Mouse (Mus musculus) hindbrain, embryonic 14.5 days (tissue): ENCODE measurements around the gene Usp28. TPM values are rescaled to one million over a fixed set of nuclear protein-coding genes. Genes with fewer than 3 reads are reported as not detected.

ENCODE experiments used
- ATAC-seq: fragments of 200-750 bp; cut with Nextera tagmentation; 2 replicates; pipeline ENCODE4 v1.8.0; 2017; ENCODE audit warnings: moderate number of reproducible peaks, mild to moderate bottlenecking, moderate TSS enrichment, moderate library complexity; ENCODE audit not compliant: low FRiP score
- DNase-seq: peaks from one replicate; pipeline ENCODE4 v3.0.0-alpha.2; 2015; ENCODE audit warnings: low spot score
- H3K27ac ChIP-seq: fragments of 300-500 bp; sonication (generic); 2 replicates; pipeline ENCODE4 v1.5.1; 2014; ENCODE audit warnings: mild to moderate bottlenecking, moderate library complexity
- H3K27me3 ChIP-seq: fragments of 300-500 bp; sonication (generic); 2 replicates; pipeline ENCODE4 v1.6.1; 2014; ENCODE audit warnings: mild to moderate bottlenecking, low read length, mixed read lengths; ENCODE audit not compliant: control insufficient read depth, insufficient read depth
- H3K36me3 ChIP-seq: fragments of 300-500 bp; sonication (generic); replicated peaks from 2 replicates; pipeline ENCODE4 v1.6.1; 2014; ENCODE audit not compliant: control insufficient read depth, insufficient read depth
- H3K4me1 ChIP-seq: fragments of 300-500 bp; sonication (generic); replicated peaks from 2 replicates; pipeline ENCODE4 v1.6.1; 2014; ENCODE audit warnings: antibody characterized with exemption, low read length, mixed read lengths; ENCODE audit not compliant: control insufficient read depth, insufficient read depth
- H3K4me2 ChIP-seq: fragments of 300-500 bp; sonication (generic); replicated peaks from 2 replicates; pipeline ENCODE4 v1.6.1; 2014; ENCODE audit warnings: mild to moderate bottlenecking, moderate library complexity
- H3K4me3 ChIP-seq: fragments of 300-500 bp; sonication (generic); replicated peaks from 2 replicates; pipeline ENCODE4 v1.5.1; 2014; ENCODE audit warnings: mild to moderate bottlenecking, low read length
- H3K9ac ChIP-seq: fragments of 300-500 bp; sonication (generic); 2 replicates; pipeline ENCODE4 v1.6.1; 2014
- H3K9me3 ChIP-seq: fragments of 300-500 bp; sonication (generic); 2 replicates; pipeline ENCODE4 v1.6.1; 2016; ENCODE audit warnings: low read length; ENCODE audit not compliant: control insufficient read depth
- WGBS: fragments of 180-500 bp; shearing (Covaris S2); extraction: QIAGEN DNeasy Blood & Tissue Kit; methylation state at CpG from one replicate; pipeline ENCODE4 v1.1.7; 2014; 5-methylcytosine and 5-hydroxymethylcytosine counted together
- polyA plus RNA-seq: library from polyadenylated mRNA; unstranded; fragments of >200 nt; fragmentation: Nextera tagmentation; extraction: Ambion mirVana; gene quantifications from 2 replicates; pipeline ENCODE4 v1.2.1, GENCODE M21; 2014

Gene Usp28
- polyA plus RNA-seq, 1 experiment from 2014 or later = 36.4 TPM

DNA sequence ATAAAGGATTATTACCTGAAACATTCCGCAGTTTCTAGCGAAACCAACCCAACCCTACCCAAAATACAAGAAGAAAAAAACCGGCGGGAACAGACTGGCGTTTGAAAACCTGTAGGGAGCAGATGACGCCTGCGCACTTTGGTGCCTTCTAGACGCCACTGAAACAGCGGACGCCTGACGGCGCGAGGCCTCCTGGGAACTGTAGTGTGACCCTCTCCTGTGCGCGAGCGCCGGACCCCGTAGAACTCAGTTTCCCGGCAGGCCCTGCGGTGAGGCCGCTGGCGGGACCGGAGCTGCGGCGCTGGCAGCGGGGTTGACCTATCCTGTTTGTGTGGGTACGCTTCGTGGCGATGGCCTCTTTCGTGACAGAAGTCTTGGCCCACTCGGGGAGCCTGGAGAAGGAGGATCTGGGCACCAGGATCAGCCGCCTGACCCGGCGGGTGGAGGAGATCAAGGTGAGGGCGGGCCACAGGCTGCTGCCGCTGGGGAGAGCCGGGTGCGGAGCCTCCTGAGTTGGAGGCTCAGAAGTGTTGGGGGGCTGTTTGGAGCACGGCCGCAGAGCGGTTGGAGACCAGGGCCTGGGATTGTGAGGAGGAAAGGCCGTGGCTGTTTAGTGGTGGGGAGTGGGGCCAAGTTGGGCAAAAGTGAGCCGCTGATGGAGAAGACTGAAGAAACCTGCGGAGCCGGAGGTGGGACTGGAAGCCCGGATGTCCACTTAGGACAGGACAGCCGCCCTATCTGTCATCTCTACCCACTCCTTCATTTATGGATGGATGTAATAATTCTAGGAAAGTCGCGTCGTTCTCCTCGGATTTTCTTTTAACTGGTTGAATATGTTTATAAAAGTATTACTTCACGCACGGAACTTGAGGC is 70.4 kb downstream of the Usp28 start, which contains the start of gene Zw10:
Zw10 (plus strand) TSS at position 281 of the 873 bp plus-strand sequence.
- peak within 1 kb of the TSS; percentile 59 for H3K4me2 ChIP-seq
- DNase-seq (peak; percentile 95), ATAC-seq (peak; percentile 99)
- H3K27ac ChIP-seq = no peak within 1 kb of the TSS; the same call in 1 of the 2 replicates
- peaks cover 6% of the 10 kb centered on the region; the same call in 1 of the 2 replicates for H3K4me1 ChIP-seq
- WGBS = under 1% methylated on average over 53 of the region's 53 CpGs
- H3K4me3 ChIP-seq = peak within 1 kb of the TSS; percentile 62
- peaks cover 7% of the 10 kb centered on the region; the same call in 1 of the 2 replicates for H3K36me3 ChIP-seq
- H3K9ac ChIP-seq = peak within 1 kb of the TSS; percentile 77
- H3K27me3 ChIP-seq = no peaks in the 10 kb centered on the region
- no peaks in the 10 kb centered on the region for H3K9me3 ChIP-seq

DNA sequence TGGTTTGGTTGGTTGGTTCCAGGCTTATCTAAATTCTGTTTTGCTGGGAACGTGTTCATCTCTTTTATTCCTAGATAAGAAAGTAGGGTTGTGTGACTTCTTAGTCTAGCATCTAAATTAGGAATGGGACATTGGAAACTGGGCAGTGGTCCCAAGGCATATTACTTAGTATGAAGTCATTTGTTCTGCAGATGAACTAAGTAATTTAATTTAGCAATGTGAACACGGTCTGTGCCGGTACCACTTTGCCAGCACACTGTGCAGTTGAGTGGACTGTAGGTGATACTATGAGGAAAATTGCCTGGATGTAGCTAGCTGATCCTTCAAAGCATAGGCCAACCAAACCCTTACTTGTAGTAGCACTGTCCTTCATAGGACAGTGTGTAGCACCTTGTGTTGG is 91.7 kb downstream of the Usp28 start:
- Histone ChIP-seq H3K36me3 (peaks cover 66% of the 10 kb centered on the region), H3K27me3 (no peaks in the 10 kb centered on the region)
- no peak for ATAC-seq

DNA sequence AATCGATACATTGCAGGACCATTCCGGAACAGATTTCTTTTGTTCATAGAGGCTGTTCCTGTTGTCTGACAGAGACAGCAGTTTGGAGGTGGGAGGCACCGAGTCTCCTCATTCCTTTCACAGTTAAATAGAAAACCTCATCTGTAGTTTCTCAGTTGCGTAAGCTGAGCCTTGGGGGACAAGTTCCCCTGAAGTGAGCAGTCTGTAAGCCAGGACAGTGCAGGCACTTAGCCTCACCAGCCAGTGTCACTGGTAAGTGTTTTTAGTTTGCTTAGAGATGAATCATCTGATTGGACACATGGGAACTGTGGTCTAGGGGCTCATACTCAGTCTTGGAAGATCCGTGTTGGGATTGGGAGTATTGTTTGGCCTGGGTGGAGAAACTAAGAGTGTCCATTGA is 95.9 kb downstream of the Usp28 start, which contains the start of gene Tmprss5:
Tmprss5 (plus strand) TSS at position 154 of the 400 bp plus-strand sequence.
- ATAC-seq = no peak
- H3K9ac ChIP-seq = no peak within 1 kb of the TSS

More for the DNA sequence above, 91.7 kb downstream of the Usp28 start:
- Histone ChIP-seq H3K4me3 (no peak overlapping the region), H3K4me2 (no peak overlapping the region), H3K4me1 (no peaks in the 10 kb centered on the region), H3K9me3 (no peaks in the 10 kb centered on the region), H3K27ac (no peak overlapping the region), H3K9ac (no peak overlapping the region)
- WGBS = 88% methylated on average over 3 of the region's 3 CpGs
- DNase-seq = no peak

DNA sequence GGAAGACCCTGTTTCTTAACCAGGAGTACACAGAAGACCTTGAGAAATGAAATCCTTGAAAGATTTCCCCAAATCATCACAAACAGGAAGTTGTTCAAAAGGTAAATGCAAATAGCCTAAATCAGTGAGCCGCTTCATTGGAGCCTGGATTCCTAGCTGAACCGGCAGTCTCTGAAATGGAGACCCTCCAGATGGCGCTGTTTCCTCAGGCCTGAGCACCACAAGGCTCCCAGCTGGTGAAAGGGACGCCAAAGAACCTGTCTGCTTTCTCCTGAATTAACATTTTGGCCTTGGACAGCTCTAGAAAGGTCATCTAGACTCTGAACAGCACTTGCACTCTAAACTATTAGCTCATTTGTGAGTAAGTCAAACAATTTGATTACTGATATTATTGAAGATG is 96.4 kb downstream of the Usp28 start:
- H3K4me3 ChIP-seq = no peak overlapping the region
- no peaks in the 10 kb centered on the region for H3K4me1 ChIP-seq
- no peak overlapping the region for H3K27ac ChIP-seq
- DNase-seq (peak; percentile 86), ATAC-seq (peak; percentile 31; the same call in 1 of the 2 replicates)
- no peaks in the 10 kb centered on the region for H3K9me3 ChIP-seq
- no peak overlapping the region for H3K9ac ChIP-seq
- no peak overlapping the region for H3K4me2 ChIP-seq
- H3K27me3 ChIP-seq = no peaks in the 10 kb centered on the region
- H3K36me3 ChIP-seq = peaks cover 28% of the 10 kb centered on the region
- WGBS = 2% methylated on average over 4 of the region's 4 CpGs

More for the DNA sequence above, 95.9 kb downstream of the Usp28 start, which contains the start of gene Tmprss5:
- Histone ChIP-seq H3K27me3 (no peaks in the 10 kb centered on the region), H3K4me1 (no peaks in the 10 kb centered on the region), H3K4me2 (no peak within 1 kb of the TSS), H3K9me3 (no peaks in the 10 kb centered on the region), H3K27ac (no peak within 1 kb of the TSS), H3K4me3 (no peak within 1 kb of the TSS), H3K36me3 (peaks cover 28% of the 10 kb centered on the region)
- no peak for DNase-seq
- 45% methylated on average over 5 of the region's 5 CpGs for WGBS

DNA sequence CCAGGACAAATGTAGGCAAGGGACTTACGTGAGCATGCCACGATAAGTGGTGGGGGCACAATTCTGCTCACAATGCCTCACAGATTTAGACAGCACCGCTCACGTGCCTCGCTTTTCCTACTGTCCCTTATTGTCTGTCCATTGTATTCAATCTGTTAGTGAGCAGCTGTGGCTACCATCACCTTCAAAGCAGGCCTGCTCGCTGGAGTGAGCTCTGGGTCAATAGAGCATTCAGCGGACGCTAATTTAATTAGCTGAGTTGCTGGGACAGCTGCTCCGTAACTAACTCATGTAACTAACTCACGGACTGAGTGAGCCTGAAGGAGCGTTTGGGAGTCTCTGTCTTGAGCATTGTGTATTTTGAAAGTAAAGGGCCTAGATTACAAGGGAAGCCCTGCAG is 102.1 kb downstream of the Usp28 start:
- Histone ChIP-seq H3K9ac (no peak overlapping the region), H3K27ac (no peak overlapping the region), H3K9me3 (no peaks in the 10 kb centered on the region), H3K4me1 (no peaks in the 10 kb centered on the region), H3K27me3 (no peaks in the 10 kb centered on the region), H3K4me3 (no peak overlapping the region), H3K36me3 (no peaks in the 10 kb centered on the region), H3K4me2 (no peak overlapping the region)
- WGBS = 18% methylated on average over 11 of the region's 11 CpGs
- ATAC-seq (no peak; the same call in 1 of the 2 replicates), DNase-seq (no peak)

Other genes starting within 250 kb of the Usp28 start
- 5.3 and 6.0 TPM in 2 replicates for gene Zbtb16, start 149.2 kb upstream of the Usp28 start, polyA plus RNA-seq
- gene Htr3a, start 74.3 kb upstream of the Usp28 start, polyA plus RNA-seq = 1.1 and 1.9 TPM in 2 replicates
- 0.13 and 0.14 TPM in 2 replicates for gene Htr3b, start 20.4 kb upstream of the Usp28 start, polyA plus RNA-seq
- 25.1 and 27.8 TPM in 2 replicates for gene Zw10, start 70.2 kb downstream of the Usp28 start, polyA plus RNA-seq
- 0.96 and 2.2 TPM in 2 replicates for gene Tmprss5, start 95.9 kb downstream of the Usp28 start, polyA plus RNA-seq